Mouse (Mus musculus) erythroblast, embryonic 14.5 days (primary cell): ENCODE data around the gene Hnf1b.

Source experiments
- GATA1 ChIP-seq: IDR thresholded peaks from 2 replicates; pipeline ENCODE4 v1.6.1; 2012; ENCODE audit warnings: low read length, inconsistent platforms, mixed read lengths
- TAL1 ChIP-seq: IDR thresholded peaks from 3 replicates; pipeline ENCODE4 v1.6.1; 2012; ENCODE audit warnings: low read length, inconsistent platforms, mixed read lengths

GRCm38 (mm10) chr11:83908376-83908775, 58.5 kb downstream of the Hnf1b start:
- TF ChIP-seq GATA1 (no peak), TAL1 (no peak)
